Mouse (Mus musculus): Measurements from ENCODE around the gene Gimap1. TPM values are rescaled to one million over a fixed set of nuclear protein-coding genes. Genes with fewer than 3 reads are reported as not detected.

The Gimap1 gene
- polyA plus RNA-seq (2015; fragmentation: Nextera tagmentation; extraction: Ambion mirVana): 4.0 and 5.5 TPM in 2 replicates

DNA sequence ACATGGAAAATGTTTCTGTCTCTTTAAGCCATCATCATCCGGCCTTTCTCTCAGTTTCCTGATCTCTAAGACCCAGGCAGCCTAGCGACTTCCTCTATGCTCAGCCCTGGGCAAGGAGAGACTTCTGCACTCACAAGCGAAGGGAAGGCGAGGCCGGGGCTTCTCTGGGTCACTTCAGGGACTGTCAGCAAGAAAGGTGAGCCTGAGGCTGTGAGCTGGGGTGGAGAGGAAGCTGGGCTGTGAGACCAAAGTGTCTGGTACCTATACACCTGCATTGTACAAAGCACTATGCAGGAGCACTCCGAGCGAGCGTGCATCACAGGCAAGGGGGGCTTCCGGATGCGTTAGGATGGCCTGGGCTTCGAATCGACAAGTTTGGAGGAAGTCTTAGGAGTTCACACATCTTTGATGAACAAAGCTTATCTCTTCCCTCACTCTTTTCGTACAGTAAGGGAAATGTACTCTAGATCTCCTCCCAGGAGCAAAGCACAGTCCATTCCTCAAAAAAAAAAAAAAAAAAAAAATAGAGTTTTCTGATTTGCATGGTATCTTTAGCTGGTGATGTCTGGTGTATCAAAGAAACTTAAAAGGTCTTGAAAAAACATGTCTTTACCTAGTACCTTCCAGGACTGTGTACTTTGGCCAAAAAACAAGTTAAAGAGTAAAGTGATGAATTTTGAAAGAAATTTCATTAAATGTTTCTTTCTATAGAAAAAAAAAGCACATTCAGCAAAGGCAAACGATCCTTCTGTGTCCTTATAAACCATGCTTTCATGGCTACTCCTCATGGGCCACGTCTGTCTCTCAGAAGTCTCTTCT lies at the start of gene Gimap1:
Gimap1 (plus strand) TSS at position 94 of the 819 bp plus-strand sequence.
- ATAC-seq: no peak
- no peak within 1 kb of the TSS for H3K4me2 ChIP-seq (ENCODE audit: low read length)
- no peak within 1 kb of the TSS for H3K9ac ChIP-seq (replicated peaks; ENCODE audit: low read depth, low read length)
- 82% methylated on average over 15 of the region's 15 CpGs for WGBS
- H3K27me3 ChIP-seq (replicated peaks; ENCODE audit: control insufficient read depth, insufficient read depth, low read length): peaks cover 19% of the 10 kb centered on the region
- H3K4me3 ChIP-seq (replicated peaks; ENCODE audit: low read length): no peak within 1 kb of the TSS
- H3K4me1 ChIP-seq (replicated peaks; ENCODE audit: control insufficient read depth, insufficient read depth, low read length): 0 out of 2 replicates have a peak, but pooled peaks cover 4% of the 10 kb centered on the region
- no peaks in the 10 kb centered on the region for H3K9me3 ChIP-seq (ENCODE audit: control insufficient read depth, low read length)
- H3K27ac ChIP-seq (ENCODE audit: low read length): no peak within 1 kb of the TSS
- no peaks in the 10 kb centered on the region for H3K36me3 ChIP-seq (ENCODE audit: control insufficient read depth, insufficient read depth)

DNA sequence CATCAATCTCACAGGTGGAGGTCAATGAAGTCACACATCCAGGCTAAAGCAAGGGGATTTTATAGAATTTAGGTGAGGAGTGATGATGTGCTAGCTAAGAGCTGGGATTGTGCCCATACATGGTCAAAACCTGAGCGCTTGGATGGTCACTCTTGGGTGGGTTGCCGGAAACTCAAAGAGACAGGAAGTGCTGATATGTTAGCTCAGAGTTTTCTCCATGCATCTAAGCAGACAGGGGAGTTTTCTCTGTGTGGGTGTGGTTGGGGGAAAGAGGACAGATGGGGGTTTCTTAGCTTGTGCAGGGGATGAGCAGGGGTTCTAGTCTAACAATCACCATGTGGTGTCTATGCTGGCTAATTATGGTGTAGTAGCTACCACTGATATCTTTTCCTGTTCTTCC lies 49.5 kb upstream of the Gimap1 start:
- Histone ChIP-seq H3K27ac (ENCODE audit: low read length) (no peak overlapping the region), H3K9ac (replicated peaks; ENCODE audit: low read depth, low read length) (no peak overlapping the region), H3K27me3 (replicated peaks; ENCODE audit: control insufficient read depth, insufficient read depth, low read length) (no peaks in the 10 kb centered on the region), H3K4me3 (replicated peaks; ENCODE audit: low read length) (no peak overlapping the region), H3K9me3 (ENCODE audit: control insufficient read depth, low read length) (no peaks in the 10 kb centered on the region), H3K36me3 (ENCODE audit: control insufficient read depth, insufficient read depth) (no peaks in the 10 kb centered on the region), H3K4me2 (ENCODE audit: low read length) (no peak overlapping the region), H3K4me1 (replicated peaks; ENCODE audit: control insufficient read depth, insufficient read depth, low read length) (no peaks in the 10 kb centered on the region)
- 95% methylated on average over 2 of the region's 2 CpGs for WGBS
- ATAC-seq: no peak

DNA sequence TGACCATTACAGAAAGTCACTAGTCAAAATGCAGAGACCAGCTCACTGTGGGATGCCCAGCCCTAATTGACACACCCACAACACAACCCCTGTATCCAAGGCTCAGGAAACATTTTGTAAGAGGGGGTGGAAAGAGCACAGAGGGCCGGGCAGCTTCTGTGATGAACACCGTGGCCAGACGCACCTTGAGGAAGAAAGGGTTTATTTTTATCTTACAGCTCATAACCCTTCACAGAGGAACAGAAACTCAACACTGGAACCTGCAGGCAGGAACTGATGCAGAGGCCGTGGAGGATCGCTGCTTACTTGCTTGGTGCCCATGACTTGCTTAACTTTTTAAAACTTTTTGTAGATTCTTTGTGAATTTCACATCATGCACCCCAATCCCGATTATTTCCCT lies 45.9 kb upstream of the Gimap1 start:
- Histone ChIP-seq H3K9ac (replicated peaks; ENCODE audit: low read depth, low read length) (no peak overlapping the region), H3K9me3 (ENCODE audit: control insufficient read depth, low read length) (no peaks in the 10 kb centered on the region), H3K4me2 (ENCODE audit: low read length) (no peak overlapping the region), H3K4me3 (replicated peaks; ENCODE audit: low read length) (no peak overlapping the region), H3K27me3 (replicated peaks; ENCODE audit: control insufficient read depth, insufficient read depth, low read length) (no peaks in the 10 kb centered on the region), H3K27ac (ENCODE audit: low read length) (no peak overlapping the region), H3K36me3 (ENCODE audit: control insufficient read depth, insufficient read depth) (no peaks in the 10 kb centered on the region), H3K4me1 (replicated peaks; ENCODE audit: control insufficient read depth, insufficient read depth, low read length) (no peaks in the 10 kb centered on the region)
- WGBS: 89% methylated on average over 6 of the region's 6 CpGs
- ATAC-seq: no peak

DNA sequence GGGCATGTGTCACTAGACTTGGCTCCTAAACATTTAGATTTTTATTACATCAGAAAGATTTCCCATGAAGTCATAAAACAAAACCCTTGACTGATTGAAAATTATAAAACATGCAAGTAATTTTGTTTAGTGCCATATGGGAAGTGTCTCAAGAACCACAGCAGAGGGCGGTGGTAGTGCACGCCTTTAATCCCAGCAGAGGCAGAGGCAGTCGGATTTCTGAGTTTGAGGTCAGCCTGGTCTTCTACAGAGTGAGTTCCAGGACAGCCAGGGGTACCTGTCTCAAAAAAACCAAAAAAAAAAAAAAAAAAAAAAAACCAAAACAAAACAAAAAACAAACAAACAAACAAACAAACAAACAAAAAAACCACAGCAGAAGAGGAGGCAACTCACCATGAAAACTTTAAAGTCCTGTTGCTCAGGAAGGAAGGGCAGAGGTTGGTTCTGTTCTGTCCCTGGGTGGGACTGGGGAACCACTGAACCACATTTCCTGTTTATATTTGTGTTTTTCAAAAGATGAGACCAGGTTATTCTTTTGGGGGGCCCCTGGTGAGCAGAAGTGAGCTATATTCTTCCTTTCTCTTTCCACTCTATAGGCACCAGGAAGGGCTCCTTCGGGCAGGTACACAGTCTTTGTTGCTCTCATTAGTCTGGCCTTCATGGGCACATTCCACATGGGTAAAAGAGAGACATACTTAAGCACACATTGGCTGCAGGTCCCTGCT lies 41.9 kb upstream of the Gimap1 start:
- no peaks in the 10 kb centered on the region for H3K9me3 ChIP-seq (ENCODE audit: control insufficient read depth, low read length)
- no peak overlapping the region for H3K27ac ChIP-seq (ENCODE audit: low read length)
- H3K4me2 ChIP-seq (ENCODE audit: low read length): no peak overlapping the region
- no peaks in the 10 kb centered on the region for H3K36me3 ChIP-seq (ENCODE audit: control insufficient read depth, insufficient read depth)
- no peak for ATAC-seq
- WGBS: 68% methylated on average over 4 of the region's 4 CpGs
- no peak overlapping the region for H3K9ac ChIP-seq (replicated peaks; ENCODE audit: low read depth, low read length)
- H3K27me3 ChIP-seq (replicated peaks; ENCODE audit: control insufficient read depth, insufficient read depth, low read length): no peaks in the 10 kb centered on the region
- no peaks in the 10 kb centered on the region for H3K4me1 ChIP-seq (replicated peaks; ENCODE audit: control insufficient read depth, insufficient read depth, low read length)
- no peak overlapping the region for H3K4me3 ChIP-seq (replicated peaks; ENCODE audit: low read length)

DNA sequence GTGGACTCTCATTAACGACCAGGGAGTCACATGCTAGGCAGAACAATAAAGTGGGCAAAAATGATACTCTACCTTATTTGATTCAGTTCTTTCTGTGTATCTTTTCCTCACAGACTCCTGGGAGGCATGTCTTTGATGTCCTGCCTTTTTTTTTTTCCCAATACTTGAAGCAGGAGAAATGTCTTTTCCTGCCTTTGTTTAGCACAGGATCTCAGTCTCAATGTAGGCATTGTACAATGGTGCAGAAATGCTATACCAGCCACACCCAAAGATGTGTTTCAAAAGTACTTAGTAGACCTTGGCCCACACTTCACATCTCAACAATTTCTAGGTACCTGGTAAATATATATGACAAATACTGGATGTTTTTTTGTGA lies 41.3 kb upstream of the Gimap1 start:
- H3K4me2 ChIP-seq (ENCODE audit: low read length): no peak overlapping the region
- no peaks in the 10 kb centered on the region for H3K27me3 ChIP-seq (replicated peaks; ENCODE audit: control insufficient read depth, insufficient read depth, low read length)
- H3K9ac ChIP-seq (replicated peaks; ENCODE audit: low read depth, low read length): no peak overlapping the region
- WGBS: 33% methylated on average over 1 of the region's 1 CpGs
- no peak overlapping the region for H3K27ac ChIP-seq (ENCODE audit: low read length)
- H3K36me3 ChIP-seq (ENCODE audit: control insufficient read depth, insufficient read depth): no peaks in the 10 kb centered on the region
- ATAC-seq: no peak
- H3K4me3 ChIP-seq (replicated peaks; ENCODE audit: low read length): no peak overlapping the region
- H3K4me1 ChIP-seq (replicated peaks; ENCODE audit: control insufficient read depth, insufficient read depth, low read length): no peaks in the 10 kb centered on the region
- no peaks in the 10 kb centered on the region for H3K9me3 ChIP-seq (ENCODE audit: control insufficient read depth, low read length)

DNA sequence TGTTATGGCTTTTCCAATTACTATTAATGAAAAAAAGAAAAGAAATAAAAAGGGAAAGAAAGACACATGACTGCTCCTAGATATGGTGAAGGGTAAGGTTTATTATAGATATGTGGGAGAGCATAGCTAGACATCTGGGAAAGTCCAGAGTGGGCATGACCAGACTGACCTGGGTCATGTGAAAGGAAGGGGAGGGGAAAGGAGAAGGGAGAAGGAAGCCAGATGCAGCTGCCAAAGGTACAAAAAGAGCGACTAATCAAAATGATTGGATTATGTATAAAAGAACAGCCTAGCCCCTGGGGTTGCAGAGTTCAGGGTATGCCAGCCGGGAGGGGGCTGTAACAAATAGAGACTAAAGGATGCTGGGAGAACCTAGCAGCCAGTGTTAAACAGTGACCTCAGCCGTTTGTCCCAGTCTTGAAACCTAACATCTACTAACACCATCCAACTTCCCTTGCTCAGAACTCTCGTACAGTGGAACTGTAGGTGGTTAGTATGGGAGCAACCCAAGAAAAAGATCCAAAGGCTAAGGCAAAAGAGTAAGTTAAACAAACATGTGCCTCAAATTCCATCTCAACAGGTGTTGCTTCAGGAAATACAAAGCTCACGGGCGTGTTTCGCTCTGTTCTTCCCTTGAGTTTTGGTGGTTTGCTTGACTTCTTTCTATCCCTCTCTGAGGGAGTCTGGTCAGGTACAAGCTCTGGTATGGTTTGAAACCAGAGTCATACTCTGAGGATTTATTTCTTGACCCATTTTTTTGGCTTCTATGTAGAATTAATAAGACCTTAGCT lies 40.6 kb upstream of the Gimap1 start:
- 77% methylated on average over 7 of the region's 7 CpGs for WGBS
- H3K4me3 ChIP-seq (replicated peaks; ENCODE audit: low read length): no peak overlapping the region
- no peaks in the 10 kb centered on the region for H3K9me3 ChIP-seq (ENCODE audit: control insufficient read depth, low read length)
- H3K4me2 ChIP-seq (ENCODE audit: low read length): no peak overlapping the region
- no peaks in the 10 kb centered on the region for H3K27me3 ChIP-seq (replicated peaks; ENCODE audit: control insufficient read depth, insufficient read depth, low read length)
- no peaks in the 10 kb centered on the region for H3K36me3 ChIP-seq (ENCODE audit: control insufficient read depth, insufficient read depth)
- H3K9ac ChIP-seq (replicated peaks; ENCODE audit: low read depth, low read length): no peak overlapping the region
- H3K27ac ChIP-seq (ENCODE audit: low read length): no peak overlapping the region
- ATAC-seq: no peak
- H3K4me1 ChIP-seq (replicated peaks; ENCODE audit: control insufficient read depth, insufficient read depth, low read length): no peaks in the 10 kb centered on the region

DNA sequence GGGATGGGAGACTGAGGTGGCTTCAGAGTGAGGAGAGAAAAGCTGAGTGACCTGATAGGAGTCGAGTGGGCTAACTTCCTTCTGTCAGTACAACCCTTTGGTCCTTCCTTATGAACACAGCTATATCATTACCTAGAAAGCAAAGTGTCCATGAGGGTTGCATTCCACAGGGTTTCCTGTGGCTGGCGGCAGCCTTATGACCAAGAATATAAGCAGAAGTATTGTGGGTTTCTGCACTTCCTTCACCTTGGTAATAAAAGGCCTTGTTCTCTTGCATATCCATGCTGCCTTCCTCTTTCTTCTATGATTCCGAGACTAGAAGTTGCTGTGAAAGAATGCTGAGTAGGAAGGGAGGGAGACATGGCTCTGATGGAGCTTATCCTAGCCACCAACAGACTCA lies 40.0 kb upstream of the Gimap1 start:
- Histone ChIP-seq H3K27ac (ENCODE audit: low read length) (no peak overlapping the region), H3K4me1 (replicated peaks; ENCODE audit: control insufficient read depth, insufficient read depth, low read length) (no peaks in the 10 kb centered on the region), H3K9ac (replicated peaks; ENCODE audit: low read depth, low read length) (no peak overlapping the region), H3K9me3 (ENCODE audit: control insufficient read depth, low read length) (no peaks in the 10 kb centered on the region), H3K4me3 (replicated peaks; ENCODE audit: low read length) (no peak overlapping the region), H3K36me3 (ENCODE audit: control insufficient read depth, insufficient read depth) (no peaks in the 10 kb centered on the region), H3K27me3 (replicated peaks; ENCODE audit: control insufficient read depth, insufficient read depth, low read length) (no peaks in the 10 kb centered on the region), H3K4me2 (ENCODE audit: low read length) (no peak overlapping the region)
- ATAC-seq: no peak
- whole genome bisulfite sequencing: 84% methylated on average over 3 of the region's 3 CpGs

DNA sequence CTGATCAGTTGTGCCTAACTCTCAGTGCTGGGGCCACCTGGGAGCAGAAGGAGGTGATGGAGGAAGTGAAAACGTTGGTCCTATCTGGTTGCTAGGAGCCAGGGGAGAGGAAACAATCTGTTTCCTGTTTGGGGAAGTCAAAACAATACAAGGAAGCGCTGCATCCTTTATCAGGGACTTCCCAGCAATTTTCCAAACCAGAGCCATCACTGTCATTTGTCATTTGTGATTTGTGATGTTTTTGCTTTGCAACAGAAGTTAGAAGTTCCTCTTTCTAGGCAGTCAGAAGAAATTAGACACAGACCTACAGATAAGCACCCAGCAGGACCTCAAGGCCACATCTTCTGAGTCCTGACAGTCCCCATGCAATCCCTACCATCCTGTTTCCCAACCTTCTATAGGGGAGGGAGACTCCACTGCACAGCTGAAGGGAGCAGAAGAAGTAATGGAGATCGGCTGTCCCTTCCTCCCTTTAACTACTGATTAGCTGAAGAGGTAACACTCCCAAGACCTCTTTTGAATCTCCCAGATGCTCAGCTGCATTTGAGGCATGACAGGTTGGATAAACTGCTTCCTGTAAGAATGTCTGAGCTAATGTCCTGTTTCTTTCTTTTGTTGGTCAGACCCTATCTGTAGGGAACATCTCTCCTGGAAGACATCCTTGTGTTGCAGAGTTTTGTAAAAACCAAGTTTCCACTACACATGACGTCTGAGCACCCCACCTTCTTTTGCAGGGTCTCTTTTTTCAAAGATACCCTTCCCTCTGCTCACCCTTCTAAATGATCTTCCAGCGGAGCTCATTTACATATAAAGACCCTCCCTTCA lies 38.4 kb upstream of the Gimap1 start:
- no peak overlapping the region for H3K4me3 ChIP-seq (replicated peaks; ENCODE audit: low read length)

More for the DNA sequence above, 38.4 kb upstream of the Gimap1 start:
- 67% methylated on average over 5 of the region's 5 CpGs for WGBS
- H3K27ac ChIP-seq (ENCODE audit: low read length): no peak overlapping the region
- no peak overlapping the region for H3K4me2 ChIP-seq (ENCODE audit: low read length)
- no peaks in the 10 kb centered on the region for H3K27me3 ChIP-seq (replicated peaks; ENCODE audit: control insufficient read depth, insufficient read depth, low read length)
- H3K9me3 ChIP-seq (ENCODE audit: control insufficient read depth, low read length): no peaks in the 10 kb centered on the region
- no peaks in the 10 kb centered on the region for H3K4me1 ChIP-seq (replicated peaks; ENCODE audit: control insufficient read depth, insufficient read depth, low read length)
- no peak overlapping the region for H3K9ac ChIP-seq (replicated peaks; ENCODE audit: low read depth, low read length)
- H3K36me3 ChIP-seq (ENCODE audit: control insufficient read depth, insufficient read depth): no peaks in the 10 kb centered on the region
- ATAC-seq: no peak

All from forebrain, embryonic 16.5 days (tissue).